Mouse (Mus musculus): ENCODE measurements around the gene Aff4. TPM values are rescaled to one million over a fixed set of nuclear protein-coding genes. Genes with fewer than 3 reads are reported as not detected.

Aff4 gene
- total and polyA plus RNA-seq, 3 experiments = 13.7 to 80.0 (median 77.3) TPM

GRCm38 (mm10) chr11:53441921-53442320 lies 91.3 kb downstream of the Aff4 start:
- no peak for TF ChIP-seq CTCF (IDR thresholded peaks at IDR 0.05)
- no peak for TF ChIP-seq POLR2A (IDR thresholded peaks at IDR 0.05; ENCODE audit: insufficient read depth, low read depth, low read length)
- TF ChIP-seq EP300 (IDR thresholded peaks at IDR 0.05; ENCODE audit: insufficient read depth, low read depth, low read length) = no peak
- Histone ChIP-seq H3K27me3 (ENCODE audit: control insufficient read depth, insufficient read depth, low read length) (no peaks in the 10 kb centered on the region), H3K4me1 (ENCODE audit: control insufficient read depth, insufficient read depth, low read length) (0 out of 2 replicates have a peak, but pooled peaks cover 1% of the 10 kb centered on the region), H3K4me3 (no peak overlapping the region), H3K9ac (ENCODE audit: low read depth, low read length) (peak overlapping the region; percentile 63), H3K27ac (peak overlapping the region; percentile 20; the same call in 1 of the 2 replicates), H3K36me3 (ENCODE audit: control insufficient read depth, insufficient read depth, low read length) (no peaks in the 10 kb centered on the region), H3K79me2 (replicated peaks; ENCODE audit: control insufficient read depth, insufficient read depth, low read length) (no peaks in the 10 kb centered on the region)
- no peak for DNase-seq
- intact Hi-C loops (cut with DNase I) = no loop called here
- WGBS = 3% methylated on average over 12 of the region's 12 CpGs

GRCm38 (mm10) chr11:53443861-53444260 lies 93.2 kb downstream of the Aff4 start:
- Histone ChIP-seq H3K27ac (no peak overlapping the region), H3K4me3 (no peak overlapping the region), H3K36me3 (ENCODE audit: control insufficient read depth, insufficient read depth, low read length) (no peaks in the 10 kb centered on the region), H3K79me2 (replicated peaks; ENCODE audit: control insufficient read depth, insufficient read depth, low read length) (no peaks in the 10 kb centered on the region), H3K27me3 (ENCODE audit: control insufficient read depth, insufficient read depth, low read length) (no peaks in the 10 kb centered on the region), H3K4me1 (ENCODE audit: control insufficient read depth, insufficient read depth, low read length) (peaks cover 3% of the 10 kb centered on the region; the same call in 1 of the 2 replicates), H3K9ac (ENCODE audit: low read depth, low read length) (no peak overlapping the region)
- TF ChIP-seq EP300 (IDR thresholded peaks at IDR 0.05; ENCODE audit: insufficient read depth, low read depth, low read length) (no peak), CTCF (IDR thresholded peaks at IDR 0.05) (peak; percentile 69)
- 40% methylated on average over 6 of the region's 6 CpGs for WGBS
- peak in 1 of 2 experiments; percentile 28 for DNase-seq
- intact Hi-C loops (cut with DNase I) = no loop called here

- Histone ChIP-seq H3K79me2 (replicated peaks; ENCODE audit: control insufficient read depth, insufficient read depth, low read length) (no peaks in the 10 kb centered on the region), H3K4me1 (ENCODE audit: control insufficient read depth, insufficient read depth, low read length) (peaks cover 6% of the 10 kb centered on the region; the same call in 1 of the 2 replicates), H3K9ac (ENCODE audit: low read depth, low read length) (no peak overlapping the region), H3K27me3 (ENCODE audit: control insufficient read depth, insufficient read depth, low read length) (no peaks in the 10 kb centered on the region), H3K36me3 (ENCODE audit: control insufficient read depth, insufficient read depth, low read length) (no peaks in the 10 kb centered on the region), H3K27ac (no peak overlapping the region), H3K4me3 (no peak overlapping the region)
- intact Hi-C loops (cut with DNase I) = no loop called here
- DNase-seq = no peak
- WGBS = 56% methylated on average over 13 of the region's 13 CpGs
- TF ChIP-seq EP300 (IDR thresholded peaks at IDR 0.05; ENCODE audit: insufficient read depth, low read depth, low read length) = no peak
- no peak for TF ChIP-seq POLR2A (IDR thresholded peaks at IDR 0.05; ENCODE audit: insufficient read depth, low read depth, low read length)
- TF ChIP-seq CTCF (IDR thresholded peaks at IDR 0.05) = no peak
Observed at GRCm38 (mm10) chr11:53445562-53445961, 94.9 kb downstream of the Aff4 start.

GRCm38 (mm10) chr11:53446183-53446582 lies 95.5 kb downstream of the Aff4 start:
- no peaks in the 10 kb centered on the region for H3K27me3 ChIP-seq (ENCODE audit: control insufficient read depth, insufficient read depth, low read length)
- H3K4me3 ChIP-seq = no peak overlapping the region
- intact Hi-C loops (cut with DNase I) = no loop called here
- no peak overlapping the region for H3K27ac ChIP-seq
- H3K79me2 ChIP-seq (replicated peaks; ENCODE audit: control insufficient read depth, insufficient read depth, low read length) = no peaks in the 10 kb centered on the region
- no peak for DNase-seq
- 92% methylated on average over 13 of the region's 13 CpGs for WGBS
- H3K36me3 ChIP-seq (ENCODE audit: control insufficient read depth, insufficient read depth, low read length) = no peaks in the 10 kb centered on the region
- TF ChIP-seq EP300 (IDR thresholded peaks at IDR 0.05; ENCODE audit: insufficient read depth, low read depth, low read length) (no peak), CTCF (IDR thresholded peaks at IDR 0.05) (no peak)
- H3K4me1 ChIP-seq (ENCODE audit: control insufficient read depth, insufficient read depth, low read length) = peaks cover 6% of the 10 kb centered on the region; the same call in 1 of the 2 replicates
- no peak overlapping the region for H3K9ac ChIP-seq (ENCODE audit: low read depth, low read length)

GRCm38 (mm10) chr11:53447996-53448395 lies 97.4 kb downstream of the Aff4 start:
- H3K79me2 ChIP-seq (replicated peaks; ENCODE audit: control insufficient read depth, insufficient read depth, low read length) = no peaks in the 10 kb centered on the region
- no peak overlapping the region; the same call in 1 of the 2 replicates for H3K27ac ChIP-seq
- no peak for TF ChIP-seq POLR2A (IDR thresholded peaks at IDR 0.05; ENCODE audit: insufficient read depth, low read depth, low read length)
- TF ChIP-seq EP300 (IDR thresholded peaks at IDR 0.05; ENCODE audit: insufficient read depth, low read depth, low read length) = no peak
- TF ChIP-seq CTCF (IDR thresholded peaks at IDR 0.05) = no peak
- H3K4me3 ChIP-seq = no peak overlapping the region
- no peaks in the 10 kb centered on the region for H3K27me3 ChIP-seq (ENCODE audit: control insufficient read depth, insufficient read depth, low read length)
- intact Hi-C loops (cut with DNase I) = no loop called here
- 88% methylated on average over 8 of the region's 8 CpGs for WGBS
- DNase-seq = no peak
- H3K9ac ChIP-seq (ENCODE audit: low read depth, low read length) = no peak overlapping the region
- no peaks in the 10 kb centered on the region for H3K36me3 ChIP-seq (ENCODE audit: control insufficient read depth, insufficient read depth, low read length)
- peaks cover 4% of the 10 kb centered on the region; the same call in 1 of the 2 replicates for H3K4me1 ChIP-seq (ENCODE audit: control insufficient read depth, insufficient read depth, low read length)

- Histone ChIP-seq H3K27ac (no peak overlapping the region; the same call in 1 of the 2 replicates), H3K4me1 (ENCODE audit: control insufficient read depth, insufficient read depth, low read length) (peaks cover 4% of the 10 kb centered on the region; the same call in 1 of the 2 replicates), H3K79me2 (replicated peaks; ENCODE audit: control insufficient read depth, insufficient read depth, low read length) (no peaks in the 10 kb centered on the region), H3K4me3 (no peak overlapping the region), H3K27me3 (ENCODE audit: control insufficient read depth, insufficient read depth, low read length) (no peaks in the 10 kb centered on the region), H3K36me3 (ENCODE audit: control insufficient read depth, insufficient read depth, low read length) (no peaks in the 10 kb centered on the region), H3K9ac (ENCODE audit: low read depth, low read length) (no peak overlapping the region)
- DNase-seq = peak; percentile 77 to 78
- intact Hi-C loops (cut with DNase I) = no loop called here
- TF ChIP-seq CTCF (IDR thresholded peaks at IDR 0.05) (no peak), POLR2A (IDR thresholded peaks at IDR 0.05; ENCODE audit: insufficient read depth, low read depth, low read length) (no peak), EP300 (IDR thresholded peaks at IDR 0.05; ENCODE audit: insufficient read depth, low read depth, low read length) (no peak)
- 82% methylated on average over 1 of the region's 1 CpGs for WGBS
Observed at GRCm38 (mm10) chr11:53448529-53448928, 97.9 kb downstream of the Aff4 start.

Data from heart, adult 2 months (tissue).